Mouse (Mus musculus) Patski (cell line): Measurements from ENCODE around the gene Tmem18. TPM values are rescaled to one million over a fixed set of nuclear protein-coding genes. Genes with fewer than 3 reads are reported as not detected.

Source experiments
- ATAC-seq: fragments of 100-300 bp; one replicate; pipeline ENCODE4 v1.8.0; 2021
- CTCF ChIA-PET: fragments of 350-600 bp; sonication (Branson Sonifier 250); formaldehyde crosslinking; loops from one replicate; lab custom pipeline; 2022; ENCODE audit warnings: inconsistent platforms; lab: Charles Lee
- POLR2A ChIA-PET: fragments of 350-600 bp; sonication (Branson Sonifier 250); formaldehyde crosslinking; loops from one replicate; lab custom pipeline; 2022; ENCODE audit warnings: antibody characterized with exemption, inconsistent platforms; lab: Charles Lee
- DNase-seq: peaks from one replicate; pipeline ENCODE4 v3.0.0-alpha.2; 2011; ENCODE audit warnings: low read depth, low spot score
- H3K27me3 ChIP-seq: fragments of 371-371 bp; one replicate; pipeline ENCODE4 v1.5.1; 2021
- CTCF ChIP-seq: fragments of 100-300 bp; IDR thresholded peaks from one replicate; pipeline ENCODE4 v1.5.1; 2021
- in situ Hi-C: fragments of 300-500 bp; cut with MboI; formaldehyde crosslinking; loops from 3 replicates; pipeline ENCODE4 v1.11.1; 2018; ENCODE audit warnings: low pct_unique_long_range_greater_than_20kb, mixed read lengths
- polyA plus RNA-seq: library from polyadenylated mRNA; unstranded; gene quantifications from one replicate; pipeline ENCODE4 v1.2.3, GENCODE M21; 2021

Gene Tmem18
- polyA plus RNA-seq, 1 experiment from 2014 or later = 14.0 TPM

DNA sequence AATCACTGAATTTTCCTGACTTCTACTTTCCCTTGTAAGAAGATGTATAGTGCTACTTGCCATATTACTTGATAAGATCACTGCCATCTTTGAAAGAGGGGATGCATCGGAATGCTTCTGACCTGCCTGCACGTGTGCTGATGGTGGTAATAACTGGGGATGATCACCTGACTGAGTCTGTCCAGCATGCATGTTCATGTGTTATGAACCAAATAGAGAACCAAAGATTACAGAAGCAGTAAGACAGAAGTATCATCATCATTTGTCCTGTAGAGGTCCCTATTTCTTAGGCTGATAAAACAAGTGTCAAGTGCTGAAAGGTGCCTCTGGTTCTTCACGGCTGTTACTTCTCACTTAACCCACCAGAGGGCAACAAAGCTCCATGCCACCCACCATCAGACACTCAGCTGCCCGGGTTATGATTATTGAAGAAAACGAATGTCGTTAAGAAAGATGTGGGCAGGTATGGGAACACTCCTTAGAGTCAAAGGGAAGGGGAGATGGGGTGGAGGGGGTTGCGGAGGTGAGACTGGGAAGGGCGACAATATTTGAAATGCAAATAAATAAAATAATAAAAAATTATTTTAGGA, 12.7 kb downstream of the Tmem18 start:
- TF ChIP-seq CTCF = peak; percentile 92
- ATAC-seq (peak; percentile 67), DNase-seq (no peak)
- ChIA-PET POLR2A (no interaction called here), CTCF (no interaction called here)
- peaks cover 22% of the 10 kb centered on the region for H3K27me3 ChIP-seq
- in situ Hi-C loops = loop anchor here (5.0 kb wide), 2 partner anchors 285 to 405 kb away; partner anchors contain the start of gene Alkal2

DNA sequence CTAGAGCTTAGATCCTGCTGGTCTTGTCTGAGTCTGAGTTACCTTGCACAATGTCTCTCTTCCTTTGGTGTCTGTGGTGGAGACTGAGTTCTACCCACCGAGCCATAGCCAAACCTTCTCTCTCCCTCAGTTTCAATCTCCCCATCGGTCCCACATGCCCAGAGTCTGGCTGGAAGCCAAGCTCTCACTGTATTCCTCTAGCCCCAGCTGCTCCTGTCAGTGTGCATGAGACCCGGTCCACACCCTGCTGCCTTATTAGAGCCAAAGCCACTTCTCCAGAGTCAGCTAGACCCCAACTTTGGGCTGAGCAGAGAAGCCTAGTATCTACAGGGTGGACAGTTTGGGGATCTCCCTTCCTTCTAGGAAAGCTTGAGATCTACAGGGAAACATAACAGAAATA, 14.7 kb downstream of the Tmem18 start:
- CTCF ChIA-PET = interaction anchor here (2.6 kb wide), 1 partner anchor 409 kb away, joined by 6 read pairs; no protein-coding TSS in a partner anchor
- no peak for DNase-seq
- no peak for ATAC-seq
- POLR2A ChIA-PET = interaction anchor here (0.7 to 1.0 kb wide), 2 partner anchors 10 to 33 kb away, joined by 3 to 6 read pairs; no protein-coding TSS in a partner anchor
- in situ Hi-C loops = loop anchor here (5.0 kb wide), 2 partner anchors 283 to 403 kb away; partner anchors contain the start of gene Alkal2
- peaks cover 23% of the 10 kb centered on the region for H3K27me3 ChIP-seq
- TF ChIP-seq CTCF = no peak

DNA sequence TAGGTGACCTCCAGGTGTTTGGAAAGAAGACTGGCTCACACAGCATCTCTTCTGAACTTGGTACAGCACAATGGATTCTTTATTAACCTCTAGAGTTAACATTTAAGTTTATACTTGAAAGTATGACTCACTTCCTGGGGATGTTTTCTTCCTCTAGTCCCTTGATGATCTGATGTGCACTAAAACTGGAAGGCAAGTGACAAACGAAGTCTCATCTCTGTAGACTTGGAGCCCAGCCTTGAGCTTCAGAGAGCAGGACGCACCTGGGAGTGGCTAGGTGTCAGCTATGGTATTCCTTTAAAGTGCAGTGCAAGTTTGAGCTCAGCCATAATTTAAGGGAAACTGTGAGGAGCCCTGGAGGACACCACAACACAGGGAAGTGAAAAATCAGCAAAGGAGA, 15.2 kb downstream of the Tmem18 start:
- POLR2A ChIA-PET = no interaction called here
- in situ Hi-C loops = loop anchor here (5.0 kb wide), 2 partner anchors 283 to 403 kb away; partner anchors contain the start of gene Alkal2
- peaks cover 23% of the 10 kb centered on the region for H3K27me3 ChIP-seq
- no peak for ATAC-seq
- CTCF ChIA-PET = interaction anchor here (1.8 to 2.6 kb wide), 2 partner anchors 405 to 409 kb away, joined by 6 to 8 read pairs; no protein-coding TSS in a partner anchor
- no peak for TF ChIP-seq CTCF
- no peak for DNase-seq

DNA sequence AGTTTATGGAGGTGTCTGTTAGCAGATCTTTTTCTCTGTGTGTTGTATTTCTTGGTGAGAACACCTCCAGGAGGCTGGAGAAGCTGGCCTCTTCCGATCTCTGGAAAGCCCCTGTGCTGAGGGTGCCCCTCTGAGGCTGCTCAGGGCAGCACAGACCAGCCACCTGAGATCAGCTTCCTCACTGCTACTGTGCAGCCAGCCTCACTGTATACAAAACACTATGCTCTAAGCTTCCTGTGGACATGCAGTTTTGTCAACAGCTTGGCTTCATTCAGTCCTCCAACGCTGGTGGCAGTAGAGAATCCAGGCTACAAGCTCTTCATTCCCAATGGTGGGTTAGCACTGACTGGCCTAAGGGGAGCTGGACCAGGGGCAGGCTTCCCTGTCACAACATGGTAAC, 15.8 kb downstream of the Tmem18 start:
- H3K27me3 ChIP-seq = peaks cover 23% of the 10 kb centered on the region
- CTCF ChIA-PET = interaction anchor here (1.8 to 2.6 kb wide), 2 partner anchors 405 to 408 kb away, joined by 6 to 8 read pairs; no protein-coding TSS in a partner anchor
- ATAC-seq (no peak), DNase-seq (no peak)
- no peak for TF ChIP-seq CTCF
- in situ Hi-C loops = loop anchor here (5.0 kb wide), 2 partner anchors 282 to 402 kb away; partner anchors contain the start of gene Alkal2
- POLR2A ChIA-PET = interaction anchor here (0.9 kb wide), 1 partner anchor 403 kb away, joined by 3 read pairs; no protein-coding TSS in a partner anchor

DNA sequence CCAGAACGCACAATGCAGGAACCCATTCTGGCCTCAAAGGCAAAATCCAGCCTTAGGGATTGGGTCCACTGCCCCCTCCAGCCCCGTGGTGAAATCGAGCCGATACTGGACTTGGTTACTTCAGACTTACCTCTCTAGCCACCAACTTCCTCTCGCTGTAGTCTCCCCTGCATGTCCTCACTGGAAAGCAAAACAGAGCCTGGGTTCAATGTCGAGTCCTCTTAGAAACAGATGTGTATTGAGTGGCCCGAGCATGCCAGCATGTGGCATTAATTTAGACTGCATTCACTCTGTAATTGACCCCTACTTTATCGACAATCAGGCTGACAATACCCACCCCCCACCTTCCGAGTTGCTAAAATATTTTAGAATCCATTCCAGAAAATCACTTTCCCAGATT, 19.8 kb downstream of the Tmem18 start:
- ATAC-seq (no peak), DNase-seq (no peak)
- ChIA-PET POLR2A (no interaction called here), CTCF (no interaction called here)
- TF ChIP-seq CTCF = no peak
- in situ Hi-C loops = no loop called here
- H3K27me3 ChIP-seq = peaks cover 37% of the 10 kb centered on the region

DNA sequence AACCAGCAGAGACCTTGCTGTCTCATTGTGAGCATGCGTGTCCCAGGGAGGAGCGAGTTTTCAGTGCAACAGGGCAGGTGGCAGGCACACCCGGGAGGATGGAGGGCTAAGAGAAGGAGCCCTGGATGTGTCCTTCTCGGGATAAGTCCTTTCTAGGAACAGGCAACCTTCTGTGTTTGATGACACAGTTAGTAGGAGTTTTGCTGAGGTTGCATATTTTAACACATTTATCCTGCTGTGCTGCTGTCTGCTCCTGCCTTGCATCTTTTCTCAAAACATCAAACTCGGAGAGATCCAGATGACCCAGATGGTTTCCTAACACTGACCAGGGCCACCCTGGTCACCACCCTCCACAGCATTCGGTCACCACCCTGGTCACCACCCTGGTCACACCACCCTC, 20.6 kb downstream of the Tmem18 start:
- H3K27me3 ChIP-seq = peaks cover 44% of the 10 kb centered on the region
- no peak for ATAC-seq
- in situ Hi-C loops = no loop called here
- ChIA-PET POLR2A (no interaction called here), CTCF (no interaction called here)
- TF ChIP-seq CTCF = no peak
- no peak for DNase-seq

DNA sequence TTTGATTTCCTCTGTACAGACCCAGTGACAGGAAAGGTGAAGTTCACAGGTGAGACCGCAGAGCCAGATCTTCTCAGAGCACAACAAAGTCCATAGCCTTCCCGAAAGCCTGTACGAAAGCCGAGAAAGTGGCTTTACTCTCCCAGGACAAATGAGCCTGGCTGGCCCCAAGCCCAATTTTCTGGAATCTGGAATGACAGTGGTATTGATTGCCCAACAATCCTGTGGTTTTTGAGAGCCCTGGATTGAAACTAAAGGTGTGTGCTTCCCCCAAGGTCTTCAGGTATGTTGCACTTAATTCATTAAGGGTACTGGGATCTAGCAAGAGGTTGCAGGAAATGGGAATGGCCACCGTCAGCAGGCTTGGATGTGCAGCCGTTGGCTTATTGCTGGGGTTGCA, 21.7 kb downstream of the Tmem18 start:
- ATAC-seq (no peak), DNase-seq (no peak)
- ChIA-PET POLR2A (no interaction called here), CTCF (no interaction called here)
- H3K27me3 ChIP-seq = peaks cover 51% of the 10 kb centered on the region
- in situ Hi-C loops = no loop called here
- TF ChIP-seq CTCF = no peak

DNA sequence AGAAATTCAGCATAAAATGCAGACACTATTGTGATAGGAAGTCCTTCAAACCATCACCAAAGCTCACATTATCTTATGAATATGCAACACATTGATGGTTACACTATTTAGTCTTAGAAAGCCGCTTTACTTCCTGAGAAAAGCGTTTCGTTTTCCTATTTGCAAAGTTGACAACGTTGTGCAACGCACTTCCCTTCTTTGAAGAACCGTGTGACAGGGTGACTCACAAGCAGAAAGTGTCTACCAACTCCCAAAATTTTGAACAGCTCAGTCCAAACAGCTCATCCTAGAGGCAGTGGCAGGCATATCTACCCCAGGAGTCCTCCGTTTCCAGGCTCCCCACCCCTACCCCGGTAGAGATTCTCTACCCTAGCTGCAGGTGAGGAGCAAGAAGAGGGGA, 22.5 kb downstream of the Tmem18 start:
- no peak for ATAC-seq
- in situ Hi-C loops = no loop called here
- no peak for TF ChIP-seq CTCF
- ChIA-PET CTCF (no interaction called here), POLR2A (no interaction called here)
- DNase-seq = no peak
- peaks cover 51% of the 10 kb centered on the region for H3K27me3 ChIP-seq

DNA sequence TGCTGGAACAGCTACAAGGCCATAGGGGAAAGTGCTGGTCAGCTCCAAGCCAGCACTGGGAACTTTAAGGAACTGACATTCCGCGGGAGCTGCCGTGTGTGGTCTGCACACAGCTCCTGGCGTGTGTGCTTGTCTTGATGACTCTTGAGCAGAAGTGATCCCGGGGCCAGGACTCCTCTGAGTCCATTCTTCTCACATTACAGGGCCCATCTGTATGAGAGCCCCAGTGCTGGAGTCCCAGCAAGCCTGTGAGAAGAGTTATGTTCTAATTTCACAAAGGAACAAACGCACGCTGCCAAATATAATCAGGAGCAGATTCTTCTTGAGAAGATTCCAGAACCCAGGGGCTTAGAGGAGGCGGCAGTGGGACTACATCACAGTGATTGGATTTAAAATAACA, 34.2 kb downstream of the Tmem18 start:
- no peak for TF ChIP-seq CTCF
- in situ Hi-C loops = no loop called here
- H3K27me3 ChIP-seq = peaks cover 49% of the 10 kb centered on the region
- ATAC-seq (no peak), DNase-seq (no peak)
- ChIA-PET POLR2A (no interaction called here), CTCF (no interaction called here)

DNA sequence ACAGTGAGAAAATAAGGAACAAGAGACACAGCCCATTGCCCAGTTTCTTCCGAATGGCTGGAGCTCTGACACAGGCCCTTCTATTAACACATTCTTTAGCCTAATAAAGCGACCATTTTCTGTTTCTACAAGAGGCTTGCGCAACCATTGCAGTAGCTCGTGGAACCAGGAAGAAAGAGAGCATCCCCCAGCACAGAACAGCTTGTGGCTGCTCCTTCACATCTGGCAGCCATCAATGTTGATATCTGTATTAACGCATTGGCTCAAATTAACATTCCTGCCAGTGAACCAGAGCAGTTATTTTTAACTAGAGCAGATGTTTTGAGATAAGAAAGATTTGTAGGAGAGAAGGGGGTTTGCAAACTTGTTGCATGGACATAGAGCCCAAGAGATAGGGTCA, 44.2 kb downstream of the Tmem18 start:
- peaks cover 31% of the 10 kb centered on the region for H3K27me3 ChIP-seq
- no peak for TF ChIP-seq CTCF
- no peak for ATAC-seq
- ChIA-PET POLR2A (interaction anchor here (0.9 kb wide), 1 partner anchor 209 kb away, joined by 3 read pairs; no protein-coding TSS in a partner anchor), CTCF (no interaction called here)
- no peak for DNase-seq
- in situ Hi-C loops = no loop called here

DNA sequence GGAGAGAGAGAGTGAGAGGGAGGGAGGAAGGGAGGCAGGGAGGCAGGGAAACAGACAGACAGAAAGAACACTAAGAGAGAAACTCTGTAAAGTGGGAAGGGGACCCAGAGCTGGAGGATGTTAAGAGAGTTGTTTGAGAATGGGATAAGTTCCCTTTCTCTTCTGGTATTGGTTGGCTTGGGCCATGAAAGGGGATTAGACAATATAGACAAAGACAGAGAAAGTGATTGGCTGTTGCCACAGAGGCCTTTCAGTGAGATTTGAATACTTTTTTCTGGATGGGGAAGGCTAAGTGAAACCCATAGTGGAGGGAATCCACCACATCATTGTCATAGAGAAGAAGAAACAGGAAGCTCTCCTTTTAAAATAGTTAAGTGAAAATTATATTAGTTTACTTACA, 50.3 kb downstream of the Tmem18 start:
- no peak for DNase-seq
- TF ChIP-seq CTCF = no peak
- H3K27me3 ChIP-seq = peaks cover 35% of the 10 kb centered on the region
- ChIA-PET CTCF (no interaction called here), POLR2A (no interaction called here)
- ATAC-seq = no peak
- in situ Hi-C loops = no loop called here

Other genes with a start within 250 kb of the Tmem18 start
- gene Sntg2, start 211.1 kb upstream of the Tmem18 start, polyA plus RNA-seq = not detected